Mouse (Mus musculus) CH12.LX (cell line): ENCODE measurements at regions not wholly inside any gene's neighbourhood (a gene's known extent, or its start where the extent isn't known, plus 50 kb on each side); places are given as distances from the start of the nearest gene placed in this dataset.

ENCODE experiments used
- CHD1 ChIP-seq: IDR thresholded peaks from 2 replicates; pipeline ENCODE4 v1.6.1; 2012; ENCODE audit warnings: low read depth, low read length, improper control_type of control experiment, inconsistent platforms
- CTCF ChIP-seq, 2 experiments: IDR thresholded peaks in 1 of 2; conservative IDR thresholded peaks in 1 of 2; 2 replicates each; pipeline ENCODE4 v1.5.1; 2011 to 2012; ENCODE audit warnings: low read depth in 2 of 2, low read length in 2 of 2, improper control_type of control experiment in 1 of 2, inconsistent platforms in 1 of 2, mild to moderate bottlenecking in 1 of 2, moderate library complexity in 1 of 2
- EP300 ChIP-seq: IDR thresholded peaks from 2 replicates; pipeline ENCODE4 v1.6.1; 2011; ENCODE audit warnings: low read length, improper control_type of control experiment
- ETS1 ChIP-seq: conservative IDR thresholded peaks from 2 replicates; pipeline ENCODE4 v1.6.1; 2012; ENCODE audit warnings: low read depth, mild to moderate bottlenecking, inconsistent platforms, low read length, improper control_type of control experiment, moderate library complexity
- GABPA ChIP-seq: IDR thresholded peaks from 2 replicates; pipeline ENCODE4 v1.6.1; 2012; ENCODE audit warnings: low read depth, low read length, improper control_type of control experiment, inconsistent platforms; ENCODE audit not compliant: insufficient replicate concordance
- MEF2A ChIP-seq: IDR thresholded peaks from 2 replicates; pipeline ENCODE4 v1.6.1; 2014; ENCODE audit warnings: low read depth, mild to moderate bottlenecking, inconsistent platforms, low read length, improper control_type of control experiment, borderline replicate concordance
- POLR2A ChIP-seq: IDR thresholded peaks from 2 replicates; pipeline ENCODE4 v1.6.1; 2011; ENCODE audit warnings: low read depth, mild to moderate bottlenecking, improper control_type of control experiment, low read length
- SMC3 ChIP-seq: IDR thresholded peaks from 2 replicates; pipeline ENCODE4 v1.6.1; 2011; ENCODE audit warnings: low read depth, low read length, improper control_type of control experiment
- ZKSCAN1 ChIP-seq: IDR thresholded peaks from 2 replicates; pipeline ENCODE4 v1.6.1; 2012; ENCODE audit warnings: low read depth, inconsistent platforms, low read length, improper control_type of control experiment, borderline replicate concordance
- ZNF384 ChIP-seq: IDR thresholded peaks from 2 replicates; pipeline ENCODE4 v1.6.1; 2012; ENCODE audit warnings: low read depth, low read length, improper control_type of control experiment, inconsistent platforms

GRCm38 (mm10) chr9:82609111-82609510 is 220.2 kb upstream of the Irak1bp1 start:
- TF ChIP-seq POLR2A = no peak
- TF ChIP-seq EP300 = no peak
- TF ChIP-seq ETS1 = no peak
- no peak for TF ChIP-seq ZNF384
- no peak for TF ChIP-seq ZKSCAN1
- TF ChIP-seq GABPA = no peak
- no peak for TF ChIP-seq CTCF (conservative IDR thresholded peaks at IDR 0.05 in 1 of 2, IDR thresholded peaks at IDR 0.05 in 1 of 2; ENCODE audit: low read depth in 2 of 2, low read length in 2 of 2)
- TF ChIP-seq MEF2A = no peak
- TF ChIP-seq CHD1 = no peak
- TF ChIP-seq SMC3 = no peak
